Mouse (Mus musculus): Measurements from ENCODE around the gene Iqgap2.

- TF ChIP-seq EP300 (IDR thresholded peaks at IDR 0.05; ENCODE audit: low read depth in 1 of 2, low read length in 2 of 2), result no peak
- no peak for TF ChIP-seq ZNF384 (IDR thresholded peaks at IDR 0.05; ENCODE audit: low read depth, low read length)
These were observed 277.0 kb downstream of the Iqgap2 start for GRCm38 (mm10) chr13:95614757-95615156.
